Mouse (Mus musculus): ENCODE measurements at regions not wholly inside any gene's neighbourhood (a gene's known extent, or its start where the extent isn't known, plus 50 kb on each side); places are given as distances from the start of the nearest gene placed in this dataset.

- no peak for DNase-seq (ENCODE audit: low spot score)
Measured at GRCm38 (mm10) chr13:84646899-84647298, 424.8 kb downstream of the Tmem161b start.

GRCm38 (mm10) chr13:84648056-84648455 lies 426.0 kb downstream of the Tmem161b start:
- DNase-seq (ENCODE audit: low spot score) = no peak

- no peak for DNase-seq (ENCODE audit: low spot score)
Measured at GRCm38 (mm10) chr13:84663967-84664366, 441.9 kb downstream of the Tmem161b start.

GRCm38 (mm10) chr13:84680971-84681370 lies 458.9 kb downstream of the Tmem161b start:
- no peak for DNase-seq (ENCODE audit: low spot score)

GRCm38 (mm10) chr13:84685930-84686329 lies 463.8 kb downstream of the Tmem161b start:
- no peak for DNase-seq (ENCODE audit: low spot score)

- DNase-seq (ENCODE audit: low spot score) = no peak
Measured at GRCm38 (mm10) chr13:84693462-84693861, 471.4 kb downstream of the Tmem161b start.

GRCm38 (mm10) chr13:84698472-84699080 lies 476.5 kb downstream of the Tmem161b start:
- no peak for DNase-seq (ENCODE audit: low spot score)

GRCm38 (mm10) chr13:84741231-84741630 lies 448.0 kb upstream of the Ccnh start:
- DNase-seq (ENCODE audit: low spot score) = no peak

- DNase-seq (ENCODE audit: low spot score) = no peak
Measured at GRCm38 (mm10) chr13:84748331-84748730, 440.9 kb upstream of the Ccnh start.

- no peak for DNase-seq (ENCODE audit: low spot score)
Measured at GRCm38 (mm10) chr13:84749214-84749613, 440.0 kb upstream of the Ccnh start.

- no peak for DNase-seq (ENCODE audit: low spot score)
Measured at GRCm38 (mm10) chr13:84750136-84750535, 439.1 kb upstream of the Ccnh start.

- no peak for DNase-seq (ENCODE audit: low spot score)
Measured at GRCm38 (mm10) chr13:84751576-84752490, 437.4 kb upstream of the Ccnh start.

GRCm38 (mm10) chr13:84752491-84752820 lies 436.8 kb upstream of the Ccnh start:
- no peak for DNase-seq (ENCODE audit: low spot score)

GRCm38 (mm10) chr13:84753751-84754500 lies 435.3 kb upstream of the Ccnh start:
- no peak for DNase-seq (ENCODE audit: low spot score)

GRCm38 (mm10) chr13:84754821-84755725 lies 434.1 kb upstream of the Ccnh start:
- DNase-seq (ENCODE audit: low spot score) = no peak

GRCm38 (mm10) chr13:84756796-84757335 lies 432.3 kb upstream of the Ccnh start:
- DNase-seq (ENCODE audit: low spot score) = no peak

- no peak for DNase-seq (ENCODE audit: low spot score)
Measured at GRCm38 (mm10) chr13:84757896-84758567, 431.2 kb upstream of the Ccnh start.

- peak; percentile 20 for DNase-seq (ENCODE audit: low spot score)
Measured at GRCm38 (mm10) chr13:84758568-84758900, 430.7 kb upstream of the Ccnh start.

GRCm38 (mm10) chr13:84759061-84759460 lies 430.1 kb upstream of the Ccnh start:
- DNase-seq (ENCODE audit: low spot score) = no peak

- no peak for DNase-seq (ENCODE audit: low spot score)
Measured at GRCm38 (mm10) chr13:84760471-84760870, 428.7 kb upstream of the Ccnh start.

GRCm38 (mm10) chr13:84760978-84761377 lies 428.2 kb upstream of the Ccnh start:
- no peak for DNase-seq (ENCODE audit: low spot score)
